Mouse (Mus musculus) forebrain, embryonic 12.5 days (tissue): ENCODE measurements at regions not wholly inside any gene's neighbourhood (a gene's known extent, or its start where the extent isn't known, plus 50 kb on each side); places are given as distances from the start of the nearest gene placed in this dataset.
"Not testable (repeated sequence)": the region's sequence is repeated elsewhere in the genome, so short reads cannot be mapped to it uniquely, and the experiment has no call there.

Experiments used
- ATAC-seq: fragments of 200-750 bp; cut with Nextera tagmentation; 2 replicates; pipeline ENCODE4 v1.8.0; 2017; ENCODE audit warnings: moderate TSS enrichment; ENCODE audit not compliant: low FRiP score
- H3K27ac ChIP-seq: fragments of 300-500 bp; sonication (generic); 2 replicates; pipeline ENCODE4 v1.5.1; 2016; ENCODE audit warnings: mild to moderate bottlenecking
- H3K27me3 ChIP-seq: fragments of 300-500 bp; sonication (generic); 2 replicates; pipeline ENCODE4 v1.6.1; 2016; ENCODE audit warnings: mild to moderate bottlenecking
- H3K36me3 ChIP-seq: fragments of 300-500 bp; sonication (generic); replicated peaks from 2 replicates; pipeline ENCODE4 v1.6.1; 2016; ENCODE audit warnings: mild to moderate bottlenecking
- H3K4me1 ChIP-seq: fragments of 300-500 bp; sonication (generic); 2 replicates; pipeline ENCODE4 v1.6.1; 2016
- H3K4me2 ChIP-seq: fragments of 300-500 bp; sonication (generic); 2 replicates; pipeline ENCODE4 v1.6.1; 2016; ENCODE audit warnings: mild to moderate bottlenecking, moderate library complexity
- H3K4me3 ChIP-seq: fragments of 300-500 bp; sonication (generic); replicated peaks from 2 replicates; pipeline ENCODE4 v1.5.1; 2016; ENCODE audit warnings: mild to moderate bottlenecking
- H3K9ac ChIP-seq: fragments of 300-500 bp; sonication (generic); 2 replicates; pipeline ENCODE4 v1.6.1; 2016; ENCODE audit warnings: mild to moderate bottlenecking
- H3K9me3 ChIP-seq: fragments of 300-500 bp; sonication (generic); 2 replicates; pipeline ENCODE4 v1.6.1; 2016
- WGBS: fragments of 180-500 bp; shearing (Covaris S2); methylation state at CpG from one replicate; pipeline ENCODE4 v1.1.7; 2016; 5-methylcytosine and 5-hydroxymethylcytosine counted together

DNA sequence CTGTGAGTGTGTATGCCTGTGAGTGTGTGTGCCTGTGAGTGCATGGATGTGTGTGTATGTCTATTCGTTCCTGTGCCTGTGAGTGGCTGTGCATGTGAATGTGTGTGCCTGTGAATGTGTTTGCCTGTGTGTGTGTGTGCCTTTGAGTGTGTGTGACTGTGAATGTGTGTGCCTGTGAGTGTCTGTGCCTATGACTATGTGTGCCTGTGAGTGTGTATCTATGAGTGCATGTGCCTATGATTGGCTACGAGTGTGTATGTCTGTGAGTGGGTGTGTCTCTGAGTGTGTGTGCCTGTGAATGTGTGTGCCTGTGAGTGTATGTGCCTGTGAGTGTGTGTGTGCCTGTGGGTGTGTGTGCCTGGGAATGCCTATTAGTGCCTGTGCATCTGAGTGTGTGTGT, 731.6 kb downstream of the Lrriq3 start:
- H3K27ac ChIP-seq, result no peak overlapping the region
- H3K27me3 ChIP-seq, result no peaks in the 10 kb centered on the region
- H3K36me3 ChIP-seq, result no peaks in the 10 kb centered on the region
- H3K9ac ChIP-seq, result no peak overlapping the region
- peak; percentile 11; the same call in 1 of the 2 replicates for ATAC-seq
- no peaks in the 10 kb centered on the region for H3K9me3 ChIP-seq
- H3K4me1 ChIP-seq, result no peaks in the 10 kb centered on the region
- no peak overlapping the region for H3K4me3 ChIP-seq
- WGBS, result 93% methylated on average over 2 of the region's 2 CpGs
- no peak overlapping the region for H3K4me2 ChIP-seq

DNA sequence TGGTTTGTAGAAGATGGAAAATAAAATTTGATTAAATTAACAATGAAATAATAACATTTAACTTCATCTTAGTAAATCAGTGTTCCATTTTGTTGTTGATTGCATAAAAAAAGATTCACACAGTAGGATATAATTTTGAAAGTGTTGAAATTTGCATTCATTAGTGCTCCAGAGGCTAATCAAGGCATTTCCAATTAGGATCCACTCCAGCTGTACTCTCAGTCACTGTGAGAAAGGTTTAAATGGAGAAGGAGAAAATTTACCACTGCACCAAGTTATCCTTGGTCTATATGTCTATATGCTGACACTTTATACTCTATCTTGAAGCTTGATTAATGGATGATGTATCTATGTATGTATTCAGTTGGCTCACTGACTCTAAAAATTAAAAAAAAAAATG, 695.3 kb upstream of the Negr1 start:
- no peak for ATAC-seq

DNA sequence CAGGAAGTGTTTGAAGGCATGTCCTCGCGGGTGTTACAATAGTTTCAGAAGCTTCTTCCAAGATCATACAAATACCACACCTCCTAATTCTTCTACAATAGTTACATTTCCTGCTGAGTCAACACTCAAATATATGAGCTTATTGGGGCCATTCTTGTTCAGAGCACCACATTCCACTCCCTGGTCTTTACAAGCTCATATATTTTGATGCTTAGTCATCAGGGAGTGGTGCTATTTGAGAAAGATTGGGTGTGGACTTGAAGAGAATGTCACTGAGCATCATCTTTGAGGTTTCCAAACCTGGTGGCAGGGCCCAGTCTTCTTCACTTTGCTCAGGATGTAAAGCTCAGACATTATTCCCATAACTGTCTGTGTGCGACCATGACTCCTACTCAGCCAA, 685.9 kb upstream of the Negr1 start:
- Histone ChIP-seq H3K9me3 (no peaks in the 10 kb centered on the region), H3K4me1 (no peaks in the 10 kb centered on the region), H3K36me3 (no peaks in the 10 kb centered on the region), H3K4me3 (no peak overlapping the region), H3K9ac (no peak overlapping the region), H3K27ac (no peak overlapping the region), H3K4me2 (no peak overlapping the region), H3K27me3 (no peaks in the 10 kb centered on the region)
- WGBS, result 83% methylated on average over 3 of the region's 3 CpGs
- no peak for ATAC-seq

More for the DNA sequence above, 695.3 kb upstream of the Negr1 start:
- Histone ChIP-seq H3K9me3 (no peaks in the 10 kb centered on the region), H3K9ac (no peak overlapping the region), H3K27ac (no peak overlapping the region), H3K4me3 (no peak overlapping the region), H3K4me2 (no peak overlapping the region), H3K27me3 (no peaks in the 10 kb centered on the region), H3K36me3 (no peaks in the 10 kb centered on the region), H3K4me1 (no peaks in the 10 kb centered on the region)

DNA sequence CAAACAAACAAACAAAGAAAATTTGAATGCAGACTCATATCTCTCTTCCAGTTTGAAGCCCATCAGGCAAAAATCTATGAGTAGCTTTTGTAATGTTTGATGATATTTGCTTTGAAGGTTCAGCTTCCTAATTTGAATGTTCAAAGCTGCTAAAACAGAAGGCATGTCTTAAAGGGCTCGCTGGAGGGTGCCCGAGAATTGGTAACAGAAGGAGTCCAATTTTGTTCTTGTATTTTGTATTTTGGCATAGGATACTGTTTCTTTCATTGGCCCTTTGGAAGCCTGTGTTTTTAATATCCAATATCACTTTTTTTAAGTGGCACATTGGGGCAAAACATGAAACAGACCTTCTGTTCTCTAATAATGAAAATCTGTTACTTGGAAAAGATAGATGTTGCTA, 683.2 kb upstream of the Negr1 start:
- no peak overlapping the region for H3K4me3 ChIP-seq
- no peaks in the 10 kb centered on the region for H3K9me3 ChIP-seq
- no peak overlapping the region for H3K9ac ChIP-seq
- H3K4me2 ChIP-seq, result no peak overlapping the region
- no peak for ATAC-seq
- no peak overlapping the region for H3K27ac ChIP-seq
- H3K27me3 ChIP-seq, result no peaks in the 10 kb centered on the region
- H3K36me3 ChIP-seq, result no peaks in the 10 kb centered on the region
- no peaks in the 10 kb centered on the region for H3K4me1 ChIP-seq
- WGBS, result 81% methylated on average over 2 of the region's 2 CpGs

DNA sequence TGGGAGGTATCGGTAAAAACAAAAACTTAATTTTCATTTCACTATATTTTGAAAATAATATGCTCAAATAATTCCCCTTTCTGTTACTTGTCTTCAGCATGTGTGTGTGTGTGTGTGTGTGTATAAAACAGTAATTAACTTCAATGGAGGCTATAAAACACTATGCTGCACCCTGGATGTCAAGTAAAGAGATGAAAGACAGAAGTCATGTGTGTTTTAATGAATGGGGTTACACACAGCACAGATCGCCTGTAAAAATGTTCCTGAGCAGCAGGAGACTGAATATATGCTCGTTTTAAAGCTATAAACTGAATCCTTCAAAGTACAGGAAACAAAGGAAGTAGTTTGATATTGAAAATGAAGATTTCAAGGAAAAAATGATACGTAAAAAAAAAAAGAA, 680.9 kb upstream of the Negr1 start:
- no peak overlapping the region for H3K4me2 ChIP-seq
- no peak overlapping the region for H3K9ac ChIP-seq
- ATAC-seq, result no peak
- no peaks in the 10 kb centered on the region for H3K27me3 ChIP-seq
- no peaks in the 10 kb centered on the region for H3K9me3 ChIP-seq
- no peaks in the 10 kb centered on the region for H3K36me3 ChIP-seq
- no peak overlapping the region for H3K4me3 ChIP-seq
- H3K27ac ChIP-seq, result no peak overlapping the region
- WGBS, result 74% methylated on average over 4 of the region's 4 CpGs
- H3K4me1 ChIP-seq, result no peaks in the 10 kb centered on the region

DNA sequence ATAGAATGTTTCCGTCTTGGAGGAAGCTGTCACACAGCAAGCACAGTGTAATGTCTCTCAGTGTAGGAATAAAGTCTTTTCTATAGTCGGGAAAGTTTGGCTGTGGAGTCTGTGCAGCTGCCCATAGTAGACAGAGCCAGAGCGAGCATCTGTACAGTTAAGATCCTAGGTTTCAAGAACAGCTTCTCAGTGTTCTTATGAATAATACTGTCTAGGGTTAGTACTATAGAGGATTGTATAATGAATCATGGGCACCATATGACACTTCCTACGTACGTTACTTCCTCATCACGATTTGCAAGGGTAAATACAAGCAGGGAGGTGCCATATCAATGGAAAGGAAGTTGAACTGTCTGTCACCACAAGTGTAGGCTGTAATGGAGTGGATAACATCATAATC, 645.6 kb upstream of the Negr1 start:
- H3K27ac ChIP-seq, result no peak overlapping the region
- H3K4me3 ChIP-seq, result no peak overlapping the region
- ATAC-seq, result no peak
- H3K27me3 ChIP-seq, result no peaks in the 10 kb centered on the region
- 89% methylated on average over 6 of the region's 6 CpGs for WGBS
- no peak overlapping the region for H3K9ac ChIP-seq
- no peaks in the 10 kb centered on the region for H3K36me3 ChIP-seq
- H3K4me1 ChIP-seq, result no peaks in the 10 kb centered on the region
- no peak overlapping the region for H3K4me2 ChIP-seq
- H3K9me3 ChIP-seq, result no peaks in the 10 kb centered on the region

- Histone ChIP-seq H3K4me1 (no peaks in the 10 kb centered on the region), H3K27ac (no peak overlapping the region), H3K27me3 (no peaks in the 10 kb centered on the region), H3K4me3 (no peak overlapping the region), H3K4me2 (no peak overlapping the region), H3K36me3 (no peaks in the 10 kb centered on the region), H3K9me3 (no peaks in the 10 kb centered on the region), H3K9ac (no peak overlapping the region)
- WGBS, result 85% methylated on average over 2 of the region's 2 CpGs
- ATAC-seq, result no peak
Observed at GRCm38 (mm10) chr3:155942896-155943295, 618.7 kb upstream of the Negr1 start.

- Histone ChIP-seq H3K9ac (no peak overlapping the region), H3K36me3 (no peaks in the 10 kb centered on the region), H3K4me1 (no peaks in the 10 kb centered on the region), H3K4me3 (no peak overlapping the region), H3K9me3 (no peaks in the 10 kb centered on the region), H3K4me2 (no peak overlapping the region), H3K27ac (no peak overlapping the region), H3K27me3 (no peaks in the 10 kb centered on the region)
- 34% methylated on average over 2 of the region's 2 CpGs for WGBS
- ATAC-seq, result no peak
Observed at GRCm38 (mm10) chr3:155944042-155944735, 617.4 kb upstream of the Negr1 start.

GRCm38 (mm10) chr3:155945188-155945587, 616.4 kb upstream of the Negr1 start:
- Histone ChIP-seq H3K4me1 (no peaks in the 10 kb centered on the region), H3K4me2 (no peak overlapping the region), H3K4me3 (no peak overlapping the region), H3K27ac (no peak overlapping the region), H3K27me3 (no peaks in the 10 kb centered on the region), H3K9me3 (no peaks in the 10 kb centered on the region), H3K36me3 (no peaks in the 10 kb centered on the region), H3K9ac (no peak overlapping the region)
- 98% methylated on average over 2 of the region's 2 CpGs for WGBS
- ATAC-seq, result no peak

- H3K4me1 ChIP-seq, H3K9me3 ChIP-seq, H3K36me3 ChIP-seq, ATAC-seq, H3K27ac ChIP-seq, H3K9ac ChIP-seq, H3K4me3 ChIP-seq, H3K4me2 ChIP-seq, H3K27me3 ChIP-seq: not testable (repeated sequence)
- 49% methylated on average over 2 of the region's 2 CpGs for WGBS
Observed at GRCm38 (mm10) chr3:155962496-155962895, 599.1 kb upstream of the Negr1 start.

GRCm38 (mm10) chr3:155979636-155980035, 582.0 kb upstream of the Negr1 start:
- Histone ChIP-seq H3K9ac (no peak overlapping the region), H3K36me3 (no peaks in the 10 kb centered on the region), H3K27ac (no peak overlapping the region), H3K4me2 (no peak overlapping the region), H3K4me3 (no peak overlapping the region), H3K9me3 (no peaks in the 10 kb centered on the region), H3K4me1 (no peaks in the 10 kb centered on the region; the same call in 1 of the 2 replicates), H3K27me3 (no peaks in the 10 kb centered on the region)
- no peak for ATAC-seq
- 57% methylated on average over 2 of the region's 2 CpGs for WGBS

GRCm38 (mm10) chr3:155994044-155994443, 567.5 kb upstream of the Negr1 start:
- H3K4me3 ChIP-seq, result no peak overlapping the region
- no peaks in the 10 kb centered on the region for H3K4me1 ChIP-seq
- H3K27me3 ChIP-seq, result no peaks in the 10 kb centered on the region
- no peaks in the 10 kb centered on the region for H3K36me3 ChIP-seq
- no peaks in the 10 kb centered on the region for H3K9me3 ChIP-seq
- ATAC-seq, result no peak
- no peak overlapping the region for H3K27ac ChIP-seq
- no peak overlapping the region for H3K4me2 ChIP-seq
- 68% methylated on average over 2 of the region's 2 CpGs for WGBS
- no peak overlapping the region for H3K9ac ChIP-seq

DNA sequence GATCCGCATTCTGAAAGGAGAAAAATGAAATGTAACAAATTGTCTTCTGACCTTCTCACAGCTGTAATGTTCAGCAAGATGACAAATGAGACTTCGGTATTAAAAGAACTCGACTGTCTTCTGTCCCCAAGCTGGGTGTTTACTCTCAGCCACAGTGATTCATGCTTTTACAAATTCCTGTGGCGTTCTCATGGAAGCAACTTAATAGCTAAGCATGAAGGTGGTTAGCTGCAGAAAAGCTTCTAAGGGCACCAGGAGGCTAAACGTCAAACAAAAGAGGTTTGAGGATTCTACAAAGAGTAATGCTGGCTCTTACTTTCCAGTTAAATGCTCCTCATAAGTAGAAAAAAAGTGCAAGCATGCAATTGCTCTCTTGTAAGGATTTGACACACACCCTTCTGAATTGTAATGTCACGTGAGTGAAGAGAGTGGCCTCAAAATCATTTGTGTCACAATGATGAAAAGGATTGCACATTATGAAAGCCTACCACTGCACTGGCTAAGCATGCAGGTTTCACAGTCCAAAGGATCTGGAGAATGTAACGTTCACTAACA, 543.8 kb upstream of the Negr1 start:
- Histone ChIP-seq H3K4me3 (no peak overlapping the region), H3K4me1 (no peaks in the 10 kb centered on the region), H3K27me3 (no peaks in the 10 kb centered on the region), H3K27ac (no peak overlapping the region), H3K36me3 (no peaks in the 10 kb centered on the region), H3K9ac (no peak overlapping the region), H3K9me3 (no peaks in the 10 kb centered on the region), H3K4me2 (no peak overlapping the region)
- WGBS, result 40% methylated on average over 7 of the region's 7 CpGs
- 0 out of 2 replicates have a peak, but pooled peaks have one; percentile 39 for ATAC-seq
